Mouse (Mus musculus) hindbrain, embryonic 13.5 days (tissue): ENCODE measurements around the gene Ccdc155. TPM values are rescaled to one million over a fixed set of nuclear protein-coding genes. Genes with fewer than 3 reads are reported as not detected.
A peak's percentile ranks its signal among the peaks of the same experiment; 100 is the strongest.

Experiments
- ATAC-seq: fragments of 200-750 bp; cut with Nextera tagmentation; 2 replicates; pipeline ENCODE4 v1.8.0; 2017; ENCODE audit warnings: moderate TSS enrichment; ENCODE audit not compliant: low FRiP score
- H3K27ac ChIP-seq: fragments of 300-500 bp; sonication (generic); 2 replicates; pipeline ENCODE4 v1.5.1; 2015; ENCODE audit warnings: inconsistent platforms, mild to moderate bottlenecking, moderate library complexity
- H3K27me3 ChIP-seq: fragments of 300-500 bp; sonication (generic); 2 replicates; pipeline ENCODE4 v1.6.1; 2015; ENCODE audit warnings: mild to moderate bottlenecking, inconsistent platforms
- H3K36me3 ChIP-seq: fragments of 300-500 bp; sonication (generic); 2 replicates; pipeline ENCODE4 v1.6.1; 2015; ENCODE audit warnings: mild to moderate bottlenecking, inconsistent platforms
- H3K4me1 ChIP-seq: fragments of 300-500 bp; sonication (generic); replicated peaks from 2 replicates; pipeline ENCODE4 v1.6.1; 2015; ENCODE audit warnings: inconsistent platforms
- H3K4me2 ChIP-seq: fragments of 300-500 bp; sonication (generic); 2 replicates; pipeline ENCODE4 v1.6.1; 2015; ENCODE audit warnings: inconsistent platforms, mild to moderate bottlenecking, moderate library complexity
- H3K4me3 ChIP-seq: fragments of 300-500 bp; sonication (generic); 2 replicates; pipeline ENCODE4 v1.5.1; 2015; ENCODE audit warnings: mild to moderate bottlenecking, inconsistent platforms
- H3K9ac ChIP-seq: fragments of 300-500 bp; sonication (generic); 2 replicates; pipeline ENCODE4 v1.6.1; 2015; ENCODE audit warnings: mild to moderate bottlenecking, inconsistent platforms
- H3K9me3 ChIP-seq: fragments of 300-500 bp; sonication (generic); 2 replicates; pipeline ENCODE4 v1.6.1; 2016; ENCODE audit warnings: inconsistent platforms
- WGBS: fragments of 180-500 bp; shearing (Covaris S2); methylation state at CpG from one replicate; pipeline ENCODE4 v1.1.7; 2015; 5-methylcytosine and 5-hydroxymethylcytosine counted together
- polyA plus RNA-seq: library from polyadenylated mRNA; unstranded; fragments of >200 nt; fragmentation: Nextera tagmentation; extraction: Ambion mirVana; gene quantifications from 2 replicates; pipeline ENCODE4 v1.2.1, GENCODE M21; 2015

Ccdc155 gene
- polyA plus RNA-seq, 1 experiment from 2014 or later = 0.49 TPM

- no peaks in the 10 kb centered on the region for H3K36me3 ChIP-seq
- H3K27me3 ChIP-seq = peaks cover 97% of the 10 kb centered on the region
- WGBS = 4% methylated on average over 24 of the region's 24 CpGs
- peaks cover 26% of the 10 kb centered on the region for H3K4me1 ChIP-seq
- no peak overlapping the region for H3K27ac ChIP-seq
- ATAC-seq = no peak; the same call in 1 of the 2 replicates
- H3K9ac ChIP-seq = peak overlapping the region; percentile 39
- peak overlapping the region; percentile 17 for H3K4me3 ChIP-seq
- H3K4me2 ChIP-seq = peak overlapping the region; percentile 36
- H3K9me3 ChIP-seq = 0 out of 2 replicates have a peak, but pooled peaks cover 5% of the 10 kb centered on the region
These were observed 36.0 kb downstream of the Ccdc155 start for GRCm38 (mm10) chr7:45168656-45169055.

- peak overlapping the region; percentile 39 for H3K9ac ChIP-seq
- ATAC-seq = no peak
- H3K9me3 ChIP-seq = 0 out of 2 replicates have a peak, but pooled peaks cover 5% of the 10 kb centered on the region
- H3K4me2 ChIP-seq = 0 out of 2 replicates have a peak overlapping the region, but pooled peaks have one; percentile 11
- no peak overlapping the region for H3K27ac ChIP-seq
- H3K36me3 ChIP-seq = no peaks in the 10 kb centered on the region
- H3K4me1 ChIP-seq = peaks cover 27% of the 10 kb centered on the region
- WGBS = 2% methylated on average over 19 of the region's 19 CpGs
- H3K27me3 ChIP-seq = peaks cover 99% of the 10 kb centered on the region
- 0 out of 2 replicates have a peak overlapping the region, but pooled peaks have one; percentile 5 for H3K4me3 ChIP-seq
These were observed 36.8 kb downstream of the Ccdc155 start for GRCm38 (mm10) chr7:45167761-45168445.

- Histone ChIP-seq H3K9ac (no peak overlapping the region), H3K4me2 (no peak overlapping the region), H3K27ac (no peak overlapping the region), H3K4me1 (peaks cover 35% of the 10 kb centered on the region), H3K4me3 (no peak overlapping the region), H3K27me3 (peaks cover 97% of the 10 kb centered on the region), H3K9me3 (0 out of 2 replicates have a peak, but pooled peaks cover 5% of the 10 kb centered on the region), H3K36me3 (no peaks in the 10 kb centered on the region)
- ATAC-seq = no peak
- WGBS = 26% methylated on average over 10 of the region's 10 CpGs
These were observed 37.7 kb downstream of the Ccdc155 start for GRCm38 (mm10) chr7:45166950-45167401.

GRCm38 (mm10) chr7:45165701-45166100 is 39.0 kb downstream of the Ccdc155 start:
- ATAC-seq = no peak
- H3K4me3 ChIP-seq = no peak overlapping the region
- WGBS = 39% methylated on average over 11 of the region's 11 CpGs
- H3K4me2 ChIP-seq = no peak overlapping the region
- H3K27me3 ChIP-seq = peaks cover 85% of the 10 kb centered on the region
- peaks cover 36% of the 10 kb centered on the region for H3K4me1 ChIP-seq
- H3K36me3 ChIP-seq = peaks cover 3% of the 10 kb centered on the region; the same call in 1 of the 2 replicates
- no peak overlapping the region for H3K27ac ChIP-seq
- 0 out of 2 replicates have a peak, but pooled peaks cover 5% of the 10 kb centered on the region for H3K9me3 ChIP-seq
- H3K9ac ChIP-seq = no peak overlapping the region

- Histone ChIP-seq H3K36me3 (peaks cover 11% of the 10 kb centered on the region), H3K4me2 (no peak overlapping the region), H3K9me3 (0 out of 2 replicates have a peak, but pooled peaks cover 5% of the 10 kb centered on the region), H3K9ac (no peak overlapping the region), H3K27ac (no peak overlapping the region), H3K27me3 (peaks cover 76% of the 10 kb centered on the region), H3K4me1 (peaks cover 36% of the 10 kb centered on the region), H3K4me3 (no peak overlapping the region)
- WGBS = 67% methylated on average over 5 of the region's 5 CpGs
- no peak for ATAC-seq
These were observed 39.9 kb downstream of the Ccdc155 start for GRCm38 (mm10) chr7:45164833-45165232.

- Histone ChIP-seq H3K4me2 (peak within 1 kb of the TSS; percentile 56), H3K9me3 (no peaks in the 10 kb centered on the region), H3K27ac (no peak within 1 kb of the TSS), H3K9ac (peak within 1 kb of the TSS; percentile 61), H3K27me3 (peaks cover 67% of the 10 kb centered on the region), H3K4me3 (peak within 1 kb of the TSS; percentile 36), H3K4me1 (peaks cover 35% of the 10 kb centered on the region), H3K36me3 (peaks cover 20% of the 10 kb centered on the region)
- WGBS = 2% methylated on average over 38 of the region's 41 CpGs
- no peak for ATAC-seq
These were observed 40.8 kb downstream of the Ccdc155 start, which contains the start of gene Slc17a7 for GRCm38 (mm10) chr7:45163735-45164490. Slc17a7 (plus strand) TSS chr7:45163949.

GRCm38 (mm10) chr7:45162996-45163615 is 41.6 kb downstream of the Ccdc155 start:
- Histone ChIP-seq H3K27ac (no peak overlapping the region), H3K4me2 (no peak overlapping the region), H3K4me1 (peaks cover 27% of the 10 kb centered on the region), H3K4me3 (no peak overlapping the region; the same call in 1 of the 2 replicates), H3K27me3 (peaks cover 59% of the 10 kb centered on the region), H3K36me3 (peaks cover 28% of the 10 kb centered on the region), H3K9ac (no peak overlapping the region), H3K9me3 (no peaks in the 10 kb centered on the region)
- 74% methylated on average over 9 of the region's 9 CpGs for WGBS
- no peak for ATAC-seq

- Histone ChIP-seq H3K36me3 (peaks cover 34% of the 10 kb centered on the region), H3K9ac (0 out of 2 replicates have a peak overlapping the region, but pooled peaks have one; percentile 51), H3K27me3 (peaks cover 53% of the 10 kb centered on the region), H3K9me3 (no peaks in the 10 kb centered on the region), H3K4me1 (peaks cover 21% of the 10 kb centered on the region), H3K4me2 (peak overlapping the region; percentile 68), H3K27ac (peak overlapping the region; percentile 23; the same call in 1 of the 2 replicates), H3K4me3 (peak overlapping the region; percentile 37)
- whole genome bisulfite sequencing = 26% methylated on average over 6 of the region's 6 CpGs
- no peak; the same call in 1 of the 2 replicates for ATAC-seq
These were observed 42.1 kb downstream of the Ccdc155 start for GRCm38 (mm10) chr7:45162551-45162950.

GRCm38 (mm10) chr7:45161612-45162473 is 42.8 kb downstream of the Ccdc155 start:
- peaks cover 46% of the 10 kb centered on the region for H3K27me3 ChIP-seq
- H3K4me2 ChIP-seq = peak overlapping the region; percentile 68
- peaks cover 38% of the 10 kb centered on the region for H3K36me3 ChIP-seq
- peak overlapping the region; percentile 23; the same call in 1 of the 2 replicates for H3K27ac ChIP-seq
- no peaks in the 10 kb centered on the region for H3K9me3 ChIP-seq
- H3K4me1 ChIP-seq = peaks cover 17% of the 10 kb centered on the region
- 0 out of 2 replicates have a peak overlapping the region, but pooled peaks have one; percentile 51 for H3K9ac ChIP-seq
- H3K4me3 ChIP-seq = peak overlapping the region; percentile 37
- ATAC-seq = peak; percentile 89
- 4% methylated on average over 35 of the region's 35 CpGs for WGBS

- 100% methylated on average over 3 of the region's 3 CpGs for WGBS
These were observed 43.8 kb downstream of the Ccdc155 start for GRCm38 (mm10) chr7:45160866-45161265.

GRCm38 (mm10) chr7:45160316-45160800 is 44.3 kb downstream of the Ccdc155 start:
- WGBS = 96% methylated on average over 6 of the region's 6 CpGs
- Histone ChIP-seq H3K9ac (no peak overlapping the region), H3K4me1 (peaks cover 21% of the 10 kb centered on the region), H3K4me3 (no peak overlapping the region), H3K27me3 (peaks cover 31% of the 10 kb centered on the region), H3K9me3 (no peaks in the 10 kb centered on the region), H3K27ac (no peak overlapping the region), H3K36me3 (peaks cover 43% of the 10 kb centered on the region), H3K4me2 (no peak overlapping the region)
- no peak for ATAC-seq

More at GRCm38 (mm10) chr7:45160866-45161265, 43.8 kb downstream of the Ccdc155 start:
- Histone ChIP-seq H3K4me3 (no peak overlapping the region), H3K4me1 (peaks cover 17% of the 10 kb centered on the region), H3K36me3 (peaks cover 43% of the 10 kb centered on the region), H3K4me2 (no peak overlapping the region), H3K27ac (no peak overlapping the region), H3K9me3 (no peaks in the 10 kb centered on the region), H3K27me3 (peaks cover 36% of the 10 kb centered on the region), H3K9ac (no peak overlapping the region)
- ATAC-seq = no peak
